Comparison of ENCODE assay signal across 8 mouse cellular contexts in the genomic region with DNA sequence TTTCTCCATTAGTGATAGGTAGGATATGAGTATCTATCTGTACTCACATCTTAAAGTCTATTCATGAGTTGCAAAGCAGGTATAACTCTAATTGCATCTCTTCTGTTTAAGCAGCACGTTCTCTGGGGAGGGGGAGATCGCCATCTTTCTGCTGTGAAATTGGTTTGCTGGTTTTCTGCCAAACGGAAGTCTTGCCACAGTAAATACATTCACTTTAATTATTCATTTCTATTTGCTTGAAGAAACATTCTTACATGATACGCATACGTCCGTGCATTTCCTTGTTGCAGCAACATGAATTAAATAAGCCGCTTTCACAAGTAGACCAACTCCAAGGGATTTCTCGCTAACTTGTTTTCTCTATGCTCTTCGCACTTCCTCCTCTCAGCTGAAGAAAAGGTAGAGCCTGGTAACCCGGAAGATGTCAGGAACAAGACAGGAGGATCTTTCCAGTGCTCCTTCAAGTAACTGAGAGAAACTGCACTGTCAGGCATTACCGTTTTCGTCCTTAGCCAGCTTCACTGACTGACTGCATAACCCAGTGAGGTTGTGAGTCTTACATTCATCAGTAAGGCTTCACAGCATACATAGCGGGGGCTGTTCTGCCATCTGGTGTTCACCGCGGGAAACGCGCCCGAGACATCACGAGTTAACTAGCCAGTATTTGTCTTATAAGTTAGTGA. TPM values are rescaled to one million over a fixed set of nuclear protein-coding genes. Genes with fewer than 3 reads are reported as not detected.
DNase-seq lines count a peak whose midpoint lies in the region; ATAC-seq lines count a peak whose summit lies in the region.

No protein-coding gene starts in this region.

- H3K27ac ChIP-seq in intestine, embryonic 14.5 days (ENCODE audit: low read depth): no peak overlapping the region

- 39% methylated on average over 19 of the region's 19 CpGs for WGBS in intestine, embryonic 14.5 days

- no peak overlapping the region for H3K4me3 ChIP-seq in intestine, embryonic 14.5 days (ENCODE audit: low read depth, low read length)

- H3K9ac ChIP-seq in intestine, embryonic 14.5 days (ENCODE audit: low read length): no peak overlapping the region

- no peaks in the 10 kb centered on the region for H3K4me1 ChIP-seq in intestine, embryonic 14.5 days (replicated peaks; ENCODE audit: control insufficient read depth, insufficient read depth, low read length)

- no peaks in the 10 kb centered on the region for H3K36me3 ChIP-seq in intestine, embryonic 14.5 days (ENCODE audit: control insufficient read depth, insufficient read depth, low read length)

- peak; percentile 81 for ATAC-seq in intestine, embryonic 14.5 days (replicated peaks; ENCODE audit: low FRiP score, low TSS enrichment, low read depth)

- DNase-seq in adipocyte (ENCODE audit: low spot score): peak; percentile 87
- DNase-seq in cerebellum, postnatal 4 days (ENCODE audit: low spot score in 2 of 2): peak; percentile 53 to 80
- peak; percentile 77 for DNase-seq in gastrocnemius, postnatal 10 days
- DNase-seq in intestine, embryonic 14.5 days (ENCODE audit: low spot score): peak; percentile 94
- DNase-seq in left cerebral cortex, adult 9 months (ENCODE audit: low spot score in 2 of 2): peak; percentile 52 to 90
- DNase-seq in mesoderm, embryonic 11.5 days (ENCODE audit: low read depth, low spot score): peak; percentile 80
- peak; percentile 73 to 82 for DNase-seq in right cerebral cortex, postnatal 36 days (ENCODE audit: low spot score in 2 of 2)
- DNase-seq in yolk sac, embryonic 10.5 days (ENCODE audit: low spot score): peak; percentile 75

- H3K27me3 ChIP-seq in intestine, embryonic 14.5 days (replicated peaks; ENCODE audit: control insufficient read depth, insufficient read depth, low read length): no peaks in the 10 kb centered on the region

- no peaks in the 10 kb centered on the region for H3K9me3 ChIP-seq in intestine, embryonic 14.5 days (ENCODE audit: control insufficient read depth, low read length)

- no peak overlapping the region for H3K4me2 ChIP-seq in intestine, embryonic 14.5 days (ENCODE audit: low read length)

RNA-seq across cellular contexts. Expression of a gene that starts 34.1 kb away (rescaled TPM):
- 10 to 100 TPM; 47.6 to 51.0 TPM for total RNA-seq in gastrocnemius, postnatal 10 days (2021)
- 18.2 and 19.8 TPM in 2 replicates for polyA plus RNA-seq in intestine, embryonic 14.5 days (2014; fragmentation: Nextera tagmentation; extraction: Ambion mirVana)

RNA-seq across cellular contexts. Expression of a gene that starts 34.7 kb away (rescaled TPM):
- total RNA-seq in gastrocnemius, postnatal 10 days (2021): 1 to 10 TPM; 1.1 to 2.5 TPM
- not detected in 2 replicates for polyA plus RNA-seq in intestine, embryonic 14.5 days (2014; fragmentation: Nextera tagmentation; extraction: Ambion mirVana)

RNA-seq across cellular contexts. Expression of a gene that starts 47.2 kb away (rescaled TPM):
- 10 to 100 TPM in 1 of 2 experiments, 1 to 10 TPM in 1; 8.6 to 10.7 TPM for total RNA-seq in gastrocnemius, postnatal 10 days (2021)
- 15.0 and 16.1 TPM in 2 replicates for polyA plus RNA-seq in intestine, embryonic 14.5 days (2014; fragmentation: Nextera tagmentation; extraction: Ambion mirVana)
